Mouse (Mus musculus) inflammation-experienced regulatory T-cells, adult 6 months (primary cell): ENCODE data around the gene Prps1l3. TPM values are rescaled to one million over a fixed set of nuclear protein-coding genes. Genes with fewer than 3 reads are reported as not detected.

ENCODE experiments used
- ATAC-seq: one replicate; pipeline ENCODE4 v1.8.0; 2017
- polyA plus RNA-seq, 3 experiments: library from polyadenylated mRNA; unstranded; fragments of 100-300 nt; shearing (Covaris generic); gene quantifications; one replicate each; pipeline ENCODE4 v1.2.1; 2017

Prps1l3 gene
- polyA plus RNA-seq, 3 experiments from 2014 or later = 55.6 to 67.5 (median 59.2) TPM

DNA sequence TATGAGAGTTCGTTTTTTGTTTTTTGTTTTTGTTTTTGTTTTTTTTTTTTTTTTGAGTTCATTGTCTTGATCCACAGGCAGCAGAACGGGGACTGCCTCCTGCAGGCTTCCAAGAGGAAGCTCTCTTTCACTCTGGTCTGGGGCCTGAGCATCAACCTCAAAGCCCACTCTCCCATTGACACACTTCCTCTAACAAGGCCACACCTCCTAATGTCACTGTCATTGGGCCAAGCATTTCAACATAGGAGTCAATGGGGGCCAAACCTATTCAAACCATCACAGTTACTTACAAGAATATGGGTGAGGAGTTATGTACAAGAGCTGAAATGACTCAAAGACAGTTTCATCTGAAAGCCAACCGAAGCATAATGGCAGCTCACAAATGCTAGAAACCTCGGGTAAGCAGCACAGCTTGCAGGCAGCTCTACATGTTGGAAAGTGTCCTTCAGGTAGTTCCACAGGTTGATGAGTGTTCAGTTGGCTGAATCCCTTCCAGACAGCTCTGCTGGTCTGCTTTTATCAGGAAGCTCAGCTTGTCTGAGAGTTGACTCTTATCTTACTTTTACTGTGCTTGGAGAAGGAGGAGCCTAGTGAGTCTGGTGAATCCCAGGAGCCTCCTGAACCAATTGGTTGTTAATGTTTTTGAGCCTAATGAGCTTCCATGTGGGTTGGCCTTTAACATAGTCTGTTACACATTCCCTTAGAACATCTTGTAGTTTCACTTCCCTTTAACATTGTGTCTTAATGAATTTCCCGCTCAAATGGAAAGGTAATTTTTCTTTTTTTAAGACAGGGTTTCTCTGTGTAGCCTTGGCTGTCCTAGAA is 13.7 kb downstream of the Prps1l3 start:
- ATAC-seq = no peak

DNA sequence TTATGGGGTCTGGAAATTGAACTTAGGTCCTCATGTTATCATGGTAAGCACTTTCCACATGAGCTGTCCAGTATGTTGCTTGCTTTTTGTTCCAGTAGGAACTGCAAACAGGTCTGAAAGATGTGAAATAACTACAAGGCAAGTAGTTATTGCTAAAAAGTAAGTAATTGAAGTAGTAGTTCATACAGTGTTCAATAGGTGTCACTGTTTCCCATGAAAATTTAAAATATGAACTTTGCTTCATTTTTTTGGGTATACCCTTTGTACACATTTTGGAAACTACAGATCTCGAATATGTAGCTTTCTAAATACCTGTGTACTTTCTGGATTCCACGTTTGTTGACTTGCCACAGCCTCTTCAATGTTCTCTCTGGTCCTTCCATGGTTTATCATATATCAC is 28.4 kb downstream of the Prps1l3 start:
- ATAC-seq = peak; percentile 38

DNA sequence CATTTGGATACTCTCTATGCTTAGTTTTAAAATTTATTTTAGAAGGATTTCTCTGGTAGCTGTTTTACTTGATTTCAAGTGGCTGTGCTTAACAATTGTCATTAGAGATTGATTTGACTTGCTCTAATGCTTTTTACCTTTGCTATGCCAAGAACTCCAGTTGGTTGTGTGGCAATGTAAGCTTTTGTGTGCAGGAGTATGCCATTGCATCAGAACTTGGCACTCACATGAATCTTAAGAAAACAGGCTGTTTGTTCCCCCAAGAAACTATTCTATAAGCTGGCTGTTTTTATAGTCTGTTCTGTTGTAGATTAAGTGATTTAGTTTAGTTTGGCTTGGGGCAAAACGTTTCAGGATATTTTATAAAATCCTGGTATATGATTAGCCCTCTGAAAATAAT is 45.2 kb downstream of the Prps1l3 start:
- no peak for ATAC-seq

DNA sequence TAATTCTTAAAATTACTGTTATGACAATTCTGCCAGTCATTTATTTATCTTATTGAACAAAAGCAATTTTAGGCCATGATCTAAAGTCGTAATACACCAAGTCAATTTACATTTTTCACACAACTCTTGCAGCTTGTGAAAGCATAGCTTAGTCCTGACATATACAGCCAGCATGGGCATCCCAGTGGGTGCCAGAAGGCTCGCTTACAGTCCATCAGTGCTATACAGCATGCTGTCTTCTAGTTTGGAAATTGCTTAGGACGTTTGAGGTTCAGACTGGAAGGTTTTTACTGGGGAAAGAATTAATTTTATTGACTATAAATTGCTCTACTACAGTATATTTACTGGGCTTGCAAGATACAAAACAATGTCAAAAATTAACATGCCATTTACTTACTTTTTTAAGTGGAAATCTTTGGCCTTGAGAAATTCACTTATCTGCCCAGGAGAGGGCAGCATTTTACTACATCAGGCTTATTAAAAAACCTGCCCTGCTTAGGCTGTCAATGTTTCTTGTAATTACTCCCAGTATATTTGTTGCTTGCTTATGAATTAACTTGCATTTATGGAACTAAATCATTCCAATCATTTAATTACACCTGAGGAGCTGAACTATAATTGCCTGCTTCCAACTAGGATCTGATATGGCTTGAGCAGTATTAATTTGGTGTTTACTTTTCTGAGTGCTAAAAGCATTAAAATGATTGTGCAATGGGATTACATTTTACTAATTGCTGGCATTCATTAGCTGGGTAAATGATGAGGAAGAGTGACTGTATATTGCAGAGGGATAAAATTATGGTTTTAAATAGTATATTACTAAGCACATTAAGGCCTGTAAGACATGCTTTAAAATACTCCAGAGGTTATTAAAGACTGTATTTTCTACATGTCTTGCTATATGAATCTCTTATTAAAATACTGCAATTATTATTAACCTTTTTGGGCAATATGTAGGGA is 51.2 kb downstream of the Prps1l3 start:
- ATAC-seq = no peak

DNA sequence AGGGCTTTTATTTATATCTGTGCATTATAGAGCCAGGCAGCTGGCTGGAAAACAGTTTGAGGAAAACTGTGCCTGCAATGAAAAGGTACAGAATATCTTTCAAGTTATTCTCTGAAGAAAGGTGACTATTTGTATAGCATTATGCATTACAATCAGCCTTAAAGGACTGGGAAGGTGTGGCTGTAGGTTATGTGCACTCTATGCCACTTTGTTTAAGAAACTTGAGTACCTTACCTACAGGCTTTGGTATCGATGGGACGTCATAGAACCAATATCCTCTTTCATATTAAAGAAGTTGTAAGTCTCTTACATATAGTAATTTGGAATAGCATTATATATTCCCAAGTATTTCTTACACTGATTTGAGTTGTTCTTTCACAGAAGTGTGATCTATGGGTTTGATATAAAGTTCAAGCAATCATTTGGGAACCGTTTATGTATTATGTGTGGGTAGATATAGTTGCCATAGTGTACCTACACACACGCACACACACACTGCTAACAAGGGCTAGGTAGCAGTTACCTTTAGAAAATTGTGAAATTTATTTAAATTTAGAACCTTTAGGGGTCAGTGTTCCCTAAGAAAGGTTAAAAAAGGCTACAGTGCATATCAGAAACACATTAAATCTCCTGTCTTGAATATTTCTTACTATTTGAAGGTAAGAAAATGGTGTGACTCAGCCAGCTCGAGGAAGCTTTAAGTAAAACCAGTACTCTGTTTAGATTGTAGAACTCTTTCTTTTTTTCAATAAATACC is 55.3 kb downstream of the Prps1l3 start:
- no peak for ATAC-seq

Other genes with a start within 250 kb of the Prps1l3 start
- gene Slc25a21, start 32.9 kb upstream of the Prps1l3 start, polyA plus RNA-seq = not detected
- gene Mipol1, start within 50 bp of the Prps1l3 start, polyA plus RNA-seq = 10 to 100 TPM in 2 of 3 experiments, 1 to 10 TPM in 1; 6.7 to 17.1 (median 13.9) TPM